Mouse (Mus musculus) small intestine, adult 2 months (tissue): Measurements from ENCODE around the gene Plscr5.

Experiments
- CTCF ChIP-seq: fragments of 200-500 bp; IDR thresholded peaks from 2 replicates; pipeline ENCODE4 v1.5.1; 2012; ENCODE audit warnings: low read depth, mild to moderate bottlenecking, control low read depth, inconsistent platforms, low read length, moderate library complexity, mixed read lengths; ENCODE audit not compliant: insufficient replicate concordance, insufficient read length; ENCODE audit errors: extremely low read depth
- POLR2A ChIP-seq: fragments of 200-500 bp; IDR thresholded peaks from 2 replicates; pipeline ENCODE4 v1.6.1; 2012; ENCODE audit warnings: low read depth, mild to moderate bottlenecking, control low read depth, inconsistent platforms, low read length, moderate library complexity

GRCm38 (mm10) chr9:92174176-92175075 is 18.3 kb upstream of the Plscr5 start:
- no peak for TF ChIP-seq CTCF
- no peak for TF ChIP-seq POLR2A
